Mouse (Mus musculus) cortical plate, adult 2 months (tissue): ENCODE results near the gene Timm8b. TPM values are rescaled to one million over a fixed set of nuclear protein-coding genes. Genes with fewer than 3 reads are reported as not detected.

ENCODE experiments used
- H3K27ac ChIP-seq: fragments of 200-500 bp; 2 replicates; pipeline ENCODE4 v1.5.1; 2012; ENCODE audit warnings: low read length, control low read depth, inconsistent platforms; ENCODE audit not compliant: insufficient read depth
- H3K4me1 ChIP-seq: fragments of 200-500 bp; 2 replicates; pipeline ENCODE4 v1.6.1; 2011; ENCODE audit warnings: low read length; ENCODE audit not compliant: control insufficient read depth, insufficient read depth
- H3K4me3 ChIP-seq: fragments of 200-500 bp; 2 replicates; pipeline ENCODE4 v1.5.1; 2011; ENCODE audit warnings: mild to moderate bottlenecking, low read length, control low read depth; ENCODE audit not compliant: insufficient read depth
- CTCF ChIP-seq: fragments of 200-500 bp; IDR thresholded peaks from 2 replicates; pipeline ENCODE4 v1.5.1; 2011; ENCODE audit warnings: mild to moderate bottlenecking, control low read depth, low read length; ENCODE audit not compliant: insufficient read depth; ENCODE audit errors: extremely low read depth
- POLR2A ChIP-seq: fragments of 200-500 bp; IDR thresholded peaks from 2 replicates; pipeline ENCODE4 v1.6.1; 2011; ENCODE audit warnings: mild to moderate bottlenecking, low read length, control low read depth; ENCODE audit not compliant: insufficient read depth; ENCODE audit errors: extremely low read depth
- polyA plus RNA-seq: library from polyadenylated mRNA; depleted of rRNA; stranded (reverse); fragments of >200 nt; gene quantifications from 2 replicates; pipeline ENCODE4 v1.2.3, GENCODE M21; 2012

Gene Timm8b
- polyA plus RNA-seq, 1 experiment = 465 TPM

DNA sequence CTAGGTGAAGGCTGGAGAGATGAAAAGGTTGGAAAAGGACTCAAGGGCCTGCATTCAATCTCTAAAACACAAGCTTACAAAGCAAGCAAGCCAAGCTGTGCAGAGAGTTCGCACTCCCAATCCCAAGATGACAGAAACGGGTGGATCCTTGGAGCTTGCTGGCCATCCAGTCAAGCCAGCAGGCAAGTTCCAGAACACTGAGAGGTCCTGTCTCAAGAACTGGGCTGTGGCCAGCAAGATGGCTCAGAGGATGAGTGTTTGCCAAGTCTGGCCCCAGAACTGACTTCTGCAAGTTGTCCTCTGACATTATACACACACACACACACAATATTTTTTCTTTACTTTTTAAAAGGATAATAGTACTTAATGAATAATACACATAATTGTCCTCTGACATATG lies 35.8 kb upstream of the Timm8b start:
- Histone ChIP-seq H3K4me1 (no peaks in the 10 kb centered on the region), H3K27ac (no peak overlapping the region), H3K4me3 (no peak overlapping the region)
- TF ChIP-seq CTCF = no peak
- no peak for TF ChIP-seq POLR2A

DNA sequence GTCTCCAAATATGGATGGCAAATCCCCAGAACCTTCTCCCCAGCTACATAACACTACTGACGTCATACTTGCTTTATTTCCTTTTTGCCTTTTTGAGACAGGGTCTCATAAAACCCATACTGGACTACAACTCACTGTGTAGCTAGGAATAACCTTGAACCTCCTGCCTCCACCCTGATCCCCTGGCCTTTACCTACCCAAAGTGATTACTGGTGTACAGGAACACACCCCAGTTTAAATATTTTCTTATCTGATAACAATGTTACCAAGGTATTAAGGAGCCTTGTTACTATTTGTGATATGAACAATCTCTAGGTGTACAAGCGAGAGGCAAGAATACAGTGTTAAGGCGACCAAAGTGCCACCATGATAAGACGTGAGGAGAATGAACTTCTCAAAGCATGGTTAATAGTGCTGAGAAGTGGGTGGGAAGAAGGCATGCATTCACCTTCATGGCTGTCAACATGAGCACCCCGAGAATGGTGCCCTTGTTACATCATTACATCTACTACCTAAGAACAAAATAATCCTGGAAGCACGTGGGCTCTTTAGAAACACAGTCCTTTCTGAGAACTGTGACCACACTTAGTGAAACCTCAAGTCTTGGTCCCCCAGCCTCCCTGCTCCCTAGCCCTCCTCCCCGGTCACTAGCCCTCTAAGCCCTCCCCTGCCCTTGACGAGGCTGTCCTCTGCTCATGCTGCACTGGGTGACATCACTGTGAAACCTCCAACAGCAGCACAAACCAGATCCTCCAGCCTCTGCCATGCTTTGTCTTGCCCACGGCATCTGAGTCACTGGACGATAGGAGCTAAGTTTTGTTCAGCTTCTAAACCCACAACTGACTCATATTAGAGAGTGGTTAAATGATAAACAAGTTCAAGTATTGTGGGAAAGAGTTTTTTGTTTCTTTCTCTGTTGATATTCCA lies 33.8 kb upstream of the Timm8b start:
- H3K4me1 ChIP-seq = no peaks in the 10 kb centered on the region
- H3K4me3 ChIP-seq = no peak overlapping the region
- H3K27ac ChIP-seq = no peak overlapping the region
- TF ChIP-seq CTCF (no peak), POLR2A (no peak)

DNA sequence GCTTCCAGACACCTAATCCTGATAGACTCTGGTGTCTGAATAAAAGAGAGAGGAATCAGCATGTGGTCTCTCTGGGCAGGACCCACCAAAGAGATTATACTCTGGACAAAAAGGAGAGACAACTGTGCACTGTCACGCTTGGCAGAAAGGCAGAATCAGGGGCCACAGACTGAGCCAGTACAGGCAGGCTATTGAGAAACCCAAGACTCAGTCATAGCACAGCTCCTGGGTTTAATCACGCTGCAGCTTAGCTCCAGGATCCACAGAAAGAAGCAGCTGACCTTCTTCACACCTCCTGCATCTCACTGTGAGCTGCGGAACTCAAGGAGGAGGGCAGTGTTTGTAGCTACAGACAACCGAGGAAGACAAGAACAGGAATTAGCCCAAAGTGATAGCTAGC lies 23.3 kb upstream of the Timm8b start:
- no peak overlapping the region for H3K27ac ChIP-seq
- H3K4me1 ChIP-seq = no peaks in the 10 kb centered on the region
- H3K4me3 ChIP-seq = no peak overlapping the region
- TF ChIP-seq CTCF (no peak), POLR2A (no peak)

DNA sequence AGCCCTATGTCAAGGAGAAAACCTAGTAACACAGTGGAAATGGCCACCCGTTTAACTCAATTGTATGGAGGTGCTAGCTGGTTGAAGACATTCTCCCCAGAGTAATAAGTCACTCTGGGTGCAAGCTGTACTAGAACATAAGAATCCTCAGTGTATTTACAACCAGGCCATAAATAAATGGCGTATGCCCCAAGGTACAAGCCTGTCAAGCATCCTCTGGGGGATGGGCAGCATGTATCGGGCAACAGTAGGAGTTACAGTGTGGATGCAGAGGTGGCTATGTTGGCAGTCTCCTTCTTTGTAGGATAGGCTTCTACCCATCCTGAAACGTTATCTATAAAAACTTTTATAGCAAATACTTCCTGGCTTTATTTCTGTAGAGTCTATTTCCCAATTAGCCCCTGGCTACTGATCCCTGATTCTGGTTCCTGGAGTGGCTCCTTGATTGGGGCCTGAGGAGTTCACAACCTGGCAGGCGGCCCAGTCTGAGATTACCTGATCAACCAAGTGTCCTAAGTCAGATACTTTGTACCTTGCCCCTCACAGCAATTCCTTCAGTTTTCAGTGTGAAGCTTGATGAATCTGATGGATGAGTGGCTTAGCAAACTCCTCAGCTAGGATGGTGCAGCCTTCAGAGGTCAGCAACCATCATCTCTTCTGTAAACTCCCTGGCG lies 18.4 kb upstream of the Timm8b start:
- Histone ChIP-seq H3K27ac (no peak overlapping the region), H3K4me3 (no peak overlapping the region), H3K4me1 (no peaks in the 10 kb centered on the region)
- TF ChIP-seq POLR2A = no peak
- no peak for TF ChIP-seq CTCF

DNA sequence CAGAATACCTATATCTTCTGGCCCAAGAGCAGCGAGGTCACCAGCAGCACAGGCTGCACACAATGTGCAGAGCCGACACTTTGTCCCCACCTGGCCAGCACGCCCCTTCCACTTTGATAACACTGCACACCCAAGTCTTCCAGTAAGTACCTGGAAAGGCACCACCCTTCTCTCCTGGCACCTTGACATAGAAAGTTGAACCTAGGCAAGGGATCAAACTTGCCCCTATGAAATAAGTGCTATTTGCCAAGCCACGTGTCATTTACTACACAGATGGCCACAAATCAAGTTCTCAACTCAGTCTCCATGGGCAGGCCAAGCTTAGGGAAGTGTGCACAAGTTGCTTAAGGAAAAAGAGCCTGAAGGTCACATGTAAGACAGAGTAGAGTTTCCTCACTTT lies 16.8 kb upstream of the Timm8b start:
- Histone ChIP-seq H3K27ac (no peak overlapping the region), H3K4me3 (no peak overlapping the region), H3K4me1 (no peaks in the 10 kb centered on the region)
- TF ChIP-seq CTCF (no peak), POLR2A (no peak)

DNA sequence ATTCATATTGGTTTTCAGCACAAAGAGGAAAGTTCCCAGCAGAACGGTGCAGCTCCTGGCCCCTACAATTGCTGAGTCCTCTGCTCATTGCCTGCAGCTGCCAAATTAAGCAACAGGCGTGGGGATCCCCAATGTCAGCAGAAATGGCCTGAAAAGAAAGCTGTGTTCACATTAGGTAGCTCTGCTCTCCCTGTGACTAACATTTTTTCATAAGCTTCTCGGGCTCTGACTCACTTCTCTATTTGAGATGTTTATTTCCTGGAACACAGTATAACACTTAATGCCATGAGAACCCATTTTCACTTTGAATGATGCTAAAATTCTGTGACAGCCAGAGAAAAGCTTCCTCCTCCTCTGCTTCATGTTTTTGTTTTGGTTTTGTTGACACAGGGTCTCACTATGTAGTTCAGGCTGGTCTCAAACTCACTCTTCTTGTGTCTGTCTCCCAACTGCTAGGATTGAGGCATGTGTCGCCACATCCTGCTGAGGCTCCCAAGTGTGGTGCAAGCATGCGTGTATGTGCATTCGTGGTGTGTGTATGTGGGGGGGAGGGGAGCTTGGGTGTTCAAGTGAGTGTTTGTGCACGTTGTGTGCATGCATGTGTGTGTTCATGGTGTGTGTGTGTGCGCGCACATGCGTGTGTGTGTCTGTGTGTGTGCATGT lies 12.7 kb upstream of the Timm8b start:
- TF ChIP-seq POLR2A = no peak
- TF ChIP-seq CTCF = no peak
- Histone ChIP-seq H3K4me3 (no peak overlapping the region), H3K27ac (no peak overlapping the region), H3K4me1 (no peaks in the 10 kb centered on the region)

DNA sequence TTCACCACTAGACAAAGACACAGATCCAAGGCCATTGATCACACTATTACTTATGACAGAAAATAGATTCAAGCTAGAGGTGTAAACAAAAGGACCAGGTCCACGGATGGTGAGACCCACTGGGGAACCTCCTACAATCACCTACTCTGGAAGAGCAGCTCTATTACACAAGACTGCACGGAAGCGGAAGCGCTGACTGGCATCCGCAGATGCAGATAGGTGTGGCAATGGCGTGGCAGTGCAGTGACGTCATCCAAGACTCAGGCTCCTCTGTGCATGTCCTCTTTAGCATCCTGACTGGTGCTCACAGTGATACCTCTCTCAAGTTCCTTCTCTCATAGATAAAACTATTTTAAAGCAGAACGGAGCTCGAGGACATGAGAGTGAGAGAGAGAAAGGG lies 10.8 kb upstream of the Timm8b start:
- TF ChIP-seq POLR2A (no peak), CTCF (no peak)
- H3K27ac ChIP-seq = no peak overlapping the region
- H3K4me1 ChIP-seq = no peaks in the 10 kb centered on the region
- H3K4me3 ChIP-seq = no peak overlapping the region

DNA sequence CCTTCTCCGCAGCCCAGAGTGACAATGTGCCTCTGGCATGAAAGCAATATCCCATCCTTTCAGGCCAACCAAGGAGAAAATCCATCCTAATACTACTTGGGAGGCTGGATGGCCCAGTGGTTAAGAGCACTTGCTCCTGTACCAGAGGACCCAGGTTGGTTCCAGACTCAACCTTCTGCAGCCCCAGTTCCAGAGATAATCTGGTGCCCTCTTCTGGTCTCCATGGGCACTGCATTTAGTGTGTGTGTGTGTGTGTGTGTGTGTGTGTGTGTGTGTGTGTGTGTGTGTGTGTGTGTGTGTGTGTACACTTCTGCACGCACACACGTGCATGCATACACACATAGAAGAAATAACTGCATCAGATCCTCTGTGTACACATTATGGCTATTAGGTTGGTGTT lies 10.2 kb upstream of the Timm8b start:
- Histone ChIP-seq H3K27ac (no peak overlapping the region), H3K4me1 (no peaks in the 10 kb centered on the region), H3K4me3 (no peak overlapping the region)
- TF ChIP-seq CTCF (peak; percentile 34), POLR2A (no peak)

DNA sequence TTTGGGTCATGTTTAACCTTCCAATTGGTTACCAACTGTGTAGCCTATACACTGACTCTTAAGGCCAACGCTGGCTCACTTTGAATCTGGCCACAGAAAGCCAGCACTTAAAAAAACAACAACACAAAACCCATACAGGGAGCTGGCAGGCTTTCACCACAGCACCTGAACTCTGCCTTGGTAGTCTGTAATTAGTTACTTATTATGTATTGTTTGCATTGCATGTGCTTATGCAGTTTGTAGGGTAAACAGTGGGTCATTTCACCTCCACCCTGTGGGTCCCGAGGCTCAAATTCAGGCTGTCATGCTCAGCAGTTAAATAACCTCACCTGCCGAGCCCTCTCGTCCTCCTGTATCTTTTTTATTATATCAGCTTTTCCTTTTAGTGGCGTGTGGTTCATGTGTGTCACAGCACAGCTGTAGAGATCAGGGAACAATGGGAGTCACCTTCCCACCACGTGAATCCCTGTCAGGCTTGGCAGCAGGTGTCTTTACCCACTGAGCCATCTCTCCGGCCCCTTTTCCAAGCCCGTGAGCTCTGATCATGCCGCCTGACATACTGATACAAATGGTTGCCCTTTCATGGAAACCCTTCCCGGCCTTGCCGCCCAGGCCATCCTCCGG lies 8.8 kb upstream of the Timm8b start:
- Histone ChIP-seq H3K4me1 (no peaks in the 10 kb centered on the region), H3K27ac (no peak overlapping the region), H3K4me3 (no peak overlapping the region)
- TF ChIP-seq CTCF = no peak
- no peak for TF ChIP-seq POLR2A
